Mouse (Mus musculus): ENCODE data around the gene Tbr1. TPM values are rescaled to one million over a fixed set of nuclear protein-coding genes. Genes with fewer than 3 reads are reported as not detected.

Tbr1 gene
- total RNA-seq (2021): not detected
- long read RNA-seq, experiment 1: 0 reads
- long read RNA-seq, experiment 2: 0 reads

GRCm38 (mm10) chr2:61802656-61803251, at the start of gene Tbr1:
Tbr1 (plus strand) TSS chr2:61802930.
- intact Hi-C loops (cut with DNase I): loop anchor here (5.0 kb wide), 1 partner anchor 145 kb away; no protein-coding TSS in a partner anchor
- DNase-seq: no peak

- intact Hi-C loops (cut with DNase I): no loop called here
- DNase-seq: no peak
These were observed 47.7 kb upstream of the Tbr1 start for GRCm38 (mm10) chr2:61754989-61755388.

- intact Hi-C loops (cut with DNase I): no loop called here
- no peak for DNase-seq
These were observed 43.4 kb upstream of the Tbr1 start for GRCm38 (mm10) chr2:61759234-61759855.

GRCm38 (mm10) chr2:61760044-61760443, 42.7 kb upstream of the Tbr1 start:
- intact Hi-C loops (cut with DNase I): no loop called here
- no peak for DNase-seq

- no peak for DNase-seq
- intact Hi-C loops (cut with DNase I): no loop called here
These were observed 38.1 kb upstream of the Tbr1 start for GRCm38 (mm10) chr2:61764470-61765105.

GRCm38 (mm10) chr2:61765526-61765925, 37.2 kb upstream of the Tbr1 start:
- intact Hi-C loops (cut with DNase I): no loop called here
- DNase-seq: no peak

GRCm38 (mm10) chr2:61780794-61781193, 21.9 kb upstream of the Tbr1 start:
- intact Hi-C loops (cut with DNase I): no loop called here

GRCm38 (mm10) chr2:61794960-61795359, 7.8 kb upstream of the Tbr1 start:
- intact Hi-C loops (cut with DNase I): no loop called here
- DNase-seq: no peak

More at GRCm38 (mm10) chr2:61780794-61781193, 21.9 kb upstream of the Tbr1 start:
- DNase-seq: no peak

- DNase-seq: no peak
- intact Hi-C loops (cut with DNase I): no loop called here
These were observed 4.7 kb upstream of the Tbr1 start for GRCm38 (mm10) chr2:61798048-61798447.

- peak in 1 of 2 experiments; percentile 14 for DNase-seq
- intact Hi-C loops (cut with DNase I): loop anchor here (5.0 kb wide), 1 partner anchor 146 kb away; no protein-coding TSS in a partner anchor
These were observed 975 bp downstream of the Tbr1 start for GRCm38 (mm10) chr2:61803443-61804367.

- no peak for DNase-seq
- intact Hi-C loops (cut with DNase I): loop anchor here (5.0 kb wide), 1 partner anchor 147 kb away; no protein-coding TSS in a partner anchor
These were observed 1.7 kb downstream of the Tbr1 start for GRCm38 (mm10) chr2:61804382-61804840.

- peak in 1 of 2 experiments; percentile 12 for DNase-seq
- intact Hi-C loops (cut with DNase I): loop anchor here (5.0 kb wide), 1 partner anchor 148 kb away; no protein-coding TSS in a partner anchor
These were observed 2.3 kb downstream of the Tbr1 start for GRCm38 (mm10) chr2:61804841-61805540.

GRCm38 (mm10) chr2:61805541-61806345, 3.0 kb downstream of the Tbr1 start:
- intact Hi-C loops (cut with DNase I): no loop called here
- peak in 1 of 2 experiments; percentile 16 for DNase-seq

- intact Hi-C loops (cut with DNase I): no loop called here
- DNase-seq: no peak
These were observed 3.7 kb downstream of the Tbr1 start for GRCm38 (mm10) chr2:61806346-61806825.

GRCm38 (mm10) chr2:61807151-61807550, 4.4 kb downstream of the Tbr1 start:
- peak in 1 of 2 experiments; percentile 13 for DNase-seq
- intact Hi-C loops (cut with DNase I): no loop called here

GRCm38 (mm10) chr2:61807781-61808180, 5.1 kb downstream of the Tbr1 start:
- intact Hi-C loops (cut with DNase I): no loop called here
- DNase-seq: no peak

- no peak for DNase-seq
- intact Hi-C loops (cut with DNase I): no loop called here
These were observed 6.0 kb downstream of the Tbr1 start for GRCm38 (mm10) chr2:61808776-61809175.

- intact Hi-C loops (cut with DNase I): no loop called here
These were observed 6.7 kb downstream of the Tbr1 start for GRCm38 (mm10) chr2:61809381-61809780.

GRCm38 (mm10) chr2:61810751-61811150, 8.0 kb downstream of the Tbr1 start:
- intact Hi-C loops (cut with DNase I): no loop called here
- no peak for DNase-seq

More at GRCm38 (mm10) chr2:61809381-61809780, 6.7 kb downstream of the Tbr1 start:
- DNase-seq: no peak
